Mouse (Mus musculus) left cerebral cortex, adult 6 months (tissue): ENCODE data around the gene Xlr5b. TPM values are rescaled to one million over a fixed set of nuclear protein-coding genes. Genes with fewer than 3 reads are reported as not detected.

Experiments used
- long read RNA-seq, 2 experiments: library from polyadenylated mRNA; unstranded; transcript quantifications; one replicate each; pipeline ENCODE4 v2.0.0; 2019 to 2020
- polyA plus RNA-seq: library from polyadenylated mRNA; unstranded; fragments of <200 nt; fragmentation: Nextera tagmentation; gene quantifications from 2 replicates; pipeline ENCODE4 v1.2.3, GENCODE M21; 2021

The Xlr5b gene
- not detected in 2 replicates for polyA plus RNA-seq
- long read RNA-seq, experiment 1, result 0 reads
- long read RNA-seq, experiment 2, result 0 reads

DNA sequence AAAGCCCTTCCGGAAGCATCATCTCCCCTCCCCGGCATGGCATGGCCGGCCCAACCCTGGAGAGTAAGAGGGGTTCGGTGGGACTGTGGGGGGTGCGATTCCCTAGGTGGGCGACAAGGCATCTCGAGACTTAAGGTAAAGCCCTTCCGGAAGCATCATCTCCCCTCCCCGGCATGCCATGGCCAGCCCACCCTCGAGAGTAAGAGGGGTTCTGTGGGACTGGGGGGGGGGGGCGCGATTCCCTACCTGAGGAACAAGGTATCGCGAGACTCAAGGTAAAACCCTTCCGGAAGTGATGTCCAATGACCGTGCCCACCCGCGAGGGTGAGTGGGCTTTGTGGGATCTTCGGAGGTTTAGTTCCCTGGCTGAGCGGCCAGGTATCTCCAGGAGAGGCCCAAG is at the start of gene Xlr5b:
Gene Xlr5b, plus strand, starts transcription at position 301 of the 400 bp plus-strand sequence.

DNA sequence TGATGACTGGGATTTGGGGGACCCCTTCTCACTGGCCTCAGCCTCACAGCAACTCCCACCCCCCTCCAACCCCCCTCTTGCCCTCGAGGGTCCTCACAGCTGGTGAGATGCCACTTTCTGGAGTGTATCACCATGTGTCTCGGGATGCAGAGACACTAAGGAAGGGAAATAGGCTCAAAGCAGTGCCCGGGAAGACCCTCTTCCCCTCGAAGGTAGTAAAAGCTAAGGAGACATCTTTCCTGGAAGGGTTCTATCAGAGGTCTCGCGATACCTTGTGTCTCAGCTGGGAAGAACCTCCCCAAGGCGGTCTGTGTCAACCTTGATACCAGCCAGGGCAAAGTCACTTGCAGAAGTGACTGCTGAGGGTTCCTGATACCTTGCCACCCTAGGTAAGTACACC is 31.8 kb upstream of the Xlr5b start, which contains the start of gene Gm14685:
Gene Gm14685, plus strand, starts transcription at position 301 of the 400 bp plus-strand sequence.

DNA sequence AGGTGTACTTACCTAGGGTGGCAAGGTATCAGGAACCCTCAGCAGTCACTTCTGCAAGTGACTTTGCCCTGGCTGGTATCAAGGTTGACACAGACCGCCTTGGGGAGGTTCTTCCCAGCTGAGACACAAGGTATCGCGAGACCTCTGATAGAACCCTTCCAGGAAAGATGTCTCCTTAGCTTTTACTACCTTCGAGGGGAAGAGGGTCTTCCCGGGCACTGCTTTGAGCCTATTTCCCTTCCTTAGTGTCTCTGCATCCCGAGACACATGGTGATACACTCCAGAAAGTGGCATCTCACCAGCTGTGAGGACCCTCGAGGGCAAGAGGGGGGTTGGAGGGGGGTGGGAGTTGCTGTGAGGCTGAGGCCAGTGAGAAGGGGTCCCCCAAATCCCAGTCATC is 754 bp downstream of the Xlr5b start, which contains the start of gene DXBay18:
Gene DXBay18, minus strand, starts transcription at position 101 of the 400 bp plus-strand sequence.

DNA sequence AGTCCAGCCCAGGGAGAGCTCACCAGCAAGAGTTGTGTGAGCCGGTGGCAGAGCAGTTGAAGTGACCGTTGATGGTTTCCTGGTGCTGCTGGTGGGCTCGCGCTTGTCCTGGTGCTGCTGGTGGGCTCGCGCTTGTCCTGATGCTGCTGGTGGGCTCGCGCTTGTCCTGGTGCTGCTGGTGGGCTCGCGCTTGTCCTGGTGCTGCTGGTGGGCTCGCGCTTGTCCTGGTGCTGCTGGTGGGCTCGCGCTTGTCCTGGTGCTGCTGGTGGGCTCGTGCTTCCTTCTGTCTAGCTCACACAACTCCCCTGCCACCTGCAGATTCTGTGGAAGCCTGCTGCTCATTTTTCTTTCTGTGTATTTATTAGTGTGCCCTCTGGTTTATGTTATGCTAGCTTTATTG is 28.3 kb downstream of the Xlr5b start, which contains the start of gene Spin2d:
Gene Spin2d, minus strand, starts transcription at position 101 of the 400 bp plus-strand sequence.

DNA sequence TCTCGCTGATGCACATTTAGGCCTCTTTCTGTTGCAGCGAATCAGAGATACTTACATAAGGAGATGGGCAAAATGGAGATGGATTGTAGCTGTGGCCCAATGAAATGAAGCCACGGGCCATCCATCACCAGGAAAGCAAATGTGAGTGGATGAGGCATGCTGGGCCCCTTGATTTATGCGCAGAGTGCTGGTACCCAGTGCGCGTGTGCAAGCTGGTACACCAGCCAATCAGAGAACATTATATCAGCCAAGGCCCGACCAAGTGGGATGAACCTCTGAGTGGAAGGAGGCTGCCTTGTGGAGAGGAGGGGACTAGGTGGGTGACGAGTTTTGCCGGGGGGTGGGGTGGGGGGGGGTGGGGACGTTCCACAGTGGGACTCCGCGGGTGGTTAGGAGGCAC is 43.3 kb downstream of the Xlr5b start, which contains the start of gene Xlr3b:
Gene Xlr3b, plus strand, starts transcription at position 274 of the 400 bp plus-strand sequence.

Other genes with a start within 250 kb of the Xlr5b start
- 76.2 and 89.8 TPM in 2 replicates for gene Cetn2, start 230.4 kb upstream of the Xlr5b start, polyA plus RNA-seq
- gene Nsdhl, start 230.2 kb upstream of the Xlr5b start, polyA plus RNA-seq, result 18.9 and 19.4 TPM in 2 replicates
- gene Zfp185, start 161.5 kb upstream of the Xlr5b start, polyA plus RNA-seq, result 0.60 and 0.70 TPM in 2 replicates
- gene Pnma5, start 111.7 kb upstream of the Xlr5b start, polyA plus RNA-seq, result not detected in 2 replicates
- 0.59 and 1.3 TPM in 2 replicates for gene Pnma3, start 84.0 kb upstream of the Xlr5b start, polyA plus RNA-seq
- gene Xlr4a, start 66.3 kb upstream of the Xlr5b start, polyA plus RNA-seq, result 0.15 TPM in 1 of 2 replicates, not detected in the other
- 0.97 and 2.4 TPM in 2 replicates for gene Xlr3a, start 51.7 kb upstream of the Xlr5b start, polyA plus RNA-seq
- 0.37 TPM in 1 of 2 replicates, not detected in the other for gene Gm14685, start 31.7 kb upstream of the Xlr5b start, polyA plus RNA-seq
- gene DXBay18, start 654 bp downstream of the Xlr5b start, polyA plus RNA-seq, result 0.28 TPM in 1 of 2 replicates, not detected in the other
- gene Spin2d, start 28.2 kb downstream of the Xlr5b start, polyA plus RNA-seq, result not detected in 2 replicates
- 1.3 and 3.3 TPM in 2 replicates for gene Xlr3b, start 43.4 kb downstream of the Xlr5b start, polyA plus RNA-seq
- 0.48 TPM in 1 of 2 replicates, not detected in the other for gene Xlr4b, start 65.5 kb downstream of the Xlr5b start, polyA plus RNA-seq
- gene F8a, start 79.5 kb downstream of the Xlr5b start, polyA plus RNA-seq, result 16.8 and 21.8 TPM in 2 replicates
- gene Xlr4c, start 94.3 kb downstream of the Xlr5b start, polyA plus RNA-seq, result not detected in 2 replicates
- gene Xlr3c, start 116.6 kb downstream of the Xlr5b start, polyA plus RNA-seq, result not detected in 2 replicates
- 0.31 TPM in 1 of 2 replicates, not detected in the other for gene Xlr5a, start 144.2 kb downstream of the Xlr5b start, polyA plus RNA-seq
- 0.20 TPM in 1 of 2 replicates, not detected in the other for gene Xlr5c, start 144.2 kb downstream of the Xlr5b start, polyA plus RNA-seq
- gene Gm45015, start 188.0 kb downstream of the Xlr5b start, polyA plus RNA-seq, result not detected in 2 replicates
- 3.4 and 3.9 TPM in 2 replicates for gene Zfp275, start 193.8 kb downstream of the Xlr5b start, polyA plus RNA-seq
- not detected in 2 replicates for gene Gm18336, start 249.9 kb downstream of the Xlr5b start, polyA plus RNA-seq